Mouse (Mus musculus): ENCODE data around the gene Fam193a.

GRCm38 (mm10) chr5:34336097-34336774 is 33.5 kb upstream of the Fam193a start, which contains the start of gene Rnf4:
- TF ChIP-seq POLR2A (IDR thresholded peaks at IDR 0.05; ENCODE audit: insufficient read depth, low read depth, low read length) (peak; percentile 77), CTCF (IDR thresholded peaks at IDR 0.05; ENCODE audit: insufficient read depth, low read depth, low read length) (no peak)

Data from olfactory bulb, adult 2 months (tissue).